Mouse (Mus musculus): ENCODE data around the gene Pard6a. TPM values are rescaled to one million over a fixed set of nuclear protein-coding genes. Genes with fewer than 3 reads are reported as not detected.

Pard6a gene
- 10 to 100 TPM; 41.2 to 46.6 TPM for total RNA-seq (2021)

DNA sequence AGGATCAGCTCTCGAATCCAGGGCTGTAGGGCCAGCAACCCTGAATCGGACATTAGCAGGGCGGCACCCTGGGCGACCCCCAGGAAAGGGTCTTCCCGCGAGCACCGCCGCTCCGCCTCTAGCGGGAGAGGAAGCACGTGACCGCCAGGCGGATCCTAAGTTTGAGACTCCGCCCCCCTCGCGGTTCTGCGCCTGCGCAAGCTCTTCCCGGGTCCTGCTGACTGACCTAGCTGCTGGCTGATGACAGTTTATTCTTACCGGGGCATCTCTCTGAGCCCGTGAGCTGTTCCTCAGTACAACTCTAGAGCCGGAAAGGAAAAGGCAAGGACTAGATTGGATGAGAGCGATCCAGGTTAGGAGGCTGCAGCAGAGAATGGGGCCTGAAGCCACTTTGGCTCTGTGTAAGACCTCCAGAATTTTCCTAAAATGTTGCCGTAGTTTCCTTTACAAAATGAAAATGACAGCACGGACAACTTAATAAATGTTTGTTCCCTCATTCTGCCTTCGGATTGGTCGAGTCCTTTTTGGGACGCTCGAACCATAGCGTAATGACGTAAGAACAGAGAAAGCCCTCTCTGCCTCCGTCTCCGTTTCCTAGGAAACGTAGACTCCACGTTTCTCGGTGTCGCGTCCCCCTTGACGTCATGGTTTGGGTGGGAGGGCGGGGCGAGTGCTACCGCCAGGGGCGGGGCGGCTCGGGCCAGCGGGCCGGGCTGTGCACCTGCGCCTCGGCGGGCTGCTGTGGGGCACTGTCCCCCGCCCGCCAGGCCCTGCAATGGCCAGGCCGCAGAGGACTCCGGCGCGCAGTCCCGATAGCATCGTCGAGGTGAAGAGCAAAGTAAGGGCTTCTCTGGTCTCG is at the start of gene Pard6a, which contains the start of gene Acd:
Gene Pard6a (plus strand): TSS at position 183 of the 859 bp plus-strand sequence.
Gene Acd (minus strand): TSS at position 137 of the 859 bp plus-strand sequence.
- intact Hi-C loops (cut with DNase I) = loop anchor here (5.0 kb wide), 1 partner anchor 64 kb away; the partner anchor contains the start of genes Agrp and Ctcf
- DNase-seq (ENCODE audit: low spot score in 2 of 2) = peak; percentile 95 to 96

DNA sequence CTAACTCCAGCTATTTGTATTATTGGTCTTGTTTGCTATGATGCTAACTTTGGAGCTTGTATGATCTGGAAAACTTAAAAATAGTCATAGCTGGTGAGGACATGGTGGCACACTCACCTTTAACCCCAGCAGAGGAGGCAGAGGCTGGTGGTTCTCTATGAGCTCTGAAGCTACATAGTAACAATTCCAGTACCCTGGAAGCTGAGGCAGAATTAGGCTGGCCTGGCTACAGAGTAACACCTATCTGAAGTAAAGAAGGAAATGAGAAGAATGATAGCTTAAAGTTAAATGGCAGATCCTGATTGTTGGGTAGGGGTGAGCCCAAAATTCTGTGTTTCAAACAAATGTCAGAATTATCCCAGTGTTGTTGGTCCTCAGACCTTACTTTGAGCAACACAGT is 43.3 kb upstream of the Pard6a start:
- intact Hi-C loops (cut with DNase I) = no loop called here
- no peak for DNase-seq (ENCODE audit: low spot score in 2 of 2)

DNA sequence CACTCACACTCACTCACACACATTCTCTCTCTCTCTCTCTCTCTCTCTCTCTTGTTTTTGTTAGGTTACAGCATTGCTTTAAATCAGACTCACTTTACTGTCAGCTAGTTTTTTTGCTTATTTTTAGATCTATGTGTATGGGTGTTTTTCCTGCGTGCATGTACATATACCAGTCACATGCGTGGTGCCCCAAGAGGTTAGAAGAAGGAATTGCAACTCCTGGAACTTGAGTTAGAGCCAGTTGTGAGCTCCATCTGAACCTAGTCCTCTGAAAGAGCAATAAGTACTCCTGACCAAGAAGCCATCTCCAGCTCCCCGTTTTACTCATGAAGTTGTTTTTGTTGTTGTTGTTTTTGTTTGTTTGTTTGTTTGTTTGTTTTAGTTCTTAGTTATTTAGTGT is 39.8 kb upstream of the Pard6a start:
- DNase-seq (ENCODE audit: low spot score in 2 of 2) = peak in 1 of 2 experiments; percentile 12
- intact Hi-C loops (cut with DNase I) = no loop called here

DNA sequence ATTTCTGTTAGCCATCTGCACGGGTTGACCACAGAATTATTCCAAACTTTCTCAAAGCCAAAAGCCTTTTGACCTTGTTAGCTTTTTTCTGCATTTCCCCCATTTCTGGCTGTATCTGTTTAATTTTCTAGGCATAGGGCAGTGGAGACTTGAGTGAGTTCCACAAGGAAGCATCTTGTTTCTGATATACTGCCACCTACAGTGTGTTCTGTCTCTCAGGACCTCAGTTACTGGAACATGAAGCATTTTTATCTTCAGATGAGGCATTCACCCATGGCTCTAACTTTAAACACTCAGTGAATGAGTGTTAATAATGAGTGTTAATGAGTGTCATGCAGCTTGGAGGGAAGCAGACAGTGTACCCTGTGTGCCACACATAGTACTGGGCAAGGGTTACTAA is 23.1 kb upstream of the Pard6a start:
- DNase-seq (ENCODE audit: low spot score in 2 of 2) = no peak
- intact Hi-C loops (cut with DNase I) = no loop called here

DNA sequence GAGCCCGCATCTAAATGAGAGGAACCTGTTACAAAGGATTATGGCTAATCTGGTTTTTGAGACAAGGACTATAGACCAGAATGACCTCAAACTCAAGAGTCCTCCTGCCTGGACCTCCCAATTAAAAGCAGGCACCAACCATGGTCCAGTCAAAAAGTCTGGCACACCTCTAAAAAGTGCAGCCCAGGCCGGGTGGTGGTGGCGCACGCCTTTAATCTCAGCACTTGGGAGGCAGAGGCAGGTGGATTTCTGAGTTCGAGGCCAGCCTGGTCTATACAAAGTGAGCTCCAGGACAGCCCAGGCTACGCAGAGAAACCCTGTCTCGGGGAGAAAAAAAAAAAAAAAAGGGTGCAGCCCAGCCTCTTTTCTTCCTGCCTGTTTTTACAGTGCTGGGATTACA is 15.6 kb upstream of the Pard6a start:
- DNase-seq (ENCODE audit: low spot score in 2 of 2) = no peak
- intact Hi-C loops (cut with DNase I) = no loop called here

DNA sequence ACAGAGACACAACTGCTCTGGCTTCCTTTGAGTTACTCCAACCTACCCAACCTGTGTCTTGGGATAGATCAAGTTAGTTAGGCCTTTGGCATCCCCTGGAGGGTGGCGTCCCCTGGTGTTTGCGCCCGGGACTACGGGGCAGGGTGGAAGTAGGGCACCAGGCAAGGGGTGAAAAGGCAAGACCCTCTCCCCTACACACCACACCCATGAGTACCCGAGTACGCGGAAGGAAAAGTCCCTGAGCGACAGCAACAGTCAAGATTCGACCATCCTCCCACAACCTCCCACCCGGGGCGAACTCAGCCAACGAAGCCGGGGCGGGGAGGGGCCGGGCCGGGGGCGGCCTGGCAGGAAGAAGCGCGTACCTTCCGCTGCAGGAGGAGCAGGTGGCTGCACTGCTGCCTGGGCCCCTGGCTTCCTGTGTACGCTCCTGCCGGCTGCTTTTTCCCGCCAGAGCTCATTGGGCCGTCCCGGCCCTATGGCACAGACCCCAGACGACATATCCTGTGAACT is 15.1 kb upstream of the Pard6a start, which contains the start of gene Carmil2:
Gene Carmil2 (plus strand): TSS at position 479 of the 513 bp plus-strand sequence.
- intact Hi-C loops (cut with DNase I) = no loop called here
- DNase-seq (ENCODE audit: low spot score in 2 of 2) = no peak

DNA sequence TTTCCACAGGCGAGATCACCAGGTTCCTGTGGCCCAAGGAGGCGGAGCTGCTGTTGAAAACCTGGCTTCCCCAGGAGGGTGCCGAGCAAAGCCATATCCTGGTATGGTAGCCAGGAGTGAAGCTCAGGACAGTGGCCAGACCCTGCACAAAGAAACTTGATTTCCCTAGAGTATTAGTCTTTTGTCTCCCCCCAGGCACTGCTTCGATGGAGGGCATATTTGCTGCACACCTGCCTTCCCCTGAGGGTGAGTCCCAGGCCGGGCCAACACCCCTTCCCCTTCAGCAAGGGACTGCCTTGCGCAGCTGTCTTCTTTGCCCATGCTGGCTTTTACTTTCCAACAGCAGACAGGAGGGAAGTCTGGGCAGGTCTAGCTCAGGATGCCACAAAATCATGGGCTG is 14.4 kb upstream of the Pard6a start:
- intact Hi-C loops (cut with DNase I) = no loop called here
- no peak for DNase-seq (ENCODE audit: low spot score in 2 of 2)

DNA sequence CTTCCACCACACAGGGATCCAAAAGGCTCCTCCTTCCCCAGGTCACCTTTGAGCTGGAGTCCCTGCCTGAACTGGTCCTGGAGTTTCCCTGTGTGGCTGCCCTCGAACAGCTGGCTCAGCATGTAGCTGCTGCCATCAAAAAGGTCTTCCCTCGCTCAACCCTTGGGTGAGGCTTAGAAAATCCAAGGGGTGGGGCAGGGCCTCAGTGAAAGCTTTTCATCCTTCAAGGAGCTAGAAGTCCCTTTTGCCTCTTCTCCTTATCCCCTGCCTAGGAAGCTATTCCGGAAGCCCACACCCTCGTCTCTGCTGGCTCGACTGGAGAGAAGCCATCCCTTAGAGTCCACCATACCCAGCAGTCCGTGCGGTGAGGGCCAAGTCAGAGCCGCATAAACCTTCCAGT is 13.4 kb upstream of the Pard6a start:
- intact Hi-C loops (cut with DNase I) = no loop called here

DNA sequence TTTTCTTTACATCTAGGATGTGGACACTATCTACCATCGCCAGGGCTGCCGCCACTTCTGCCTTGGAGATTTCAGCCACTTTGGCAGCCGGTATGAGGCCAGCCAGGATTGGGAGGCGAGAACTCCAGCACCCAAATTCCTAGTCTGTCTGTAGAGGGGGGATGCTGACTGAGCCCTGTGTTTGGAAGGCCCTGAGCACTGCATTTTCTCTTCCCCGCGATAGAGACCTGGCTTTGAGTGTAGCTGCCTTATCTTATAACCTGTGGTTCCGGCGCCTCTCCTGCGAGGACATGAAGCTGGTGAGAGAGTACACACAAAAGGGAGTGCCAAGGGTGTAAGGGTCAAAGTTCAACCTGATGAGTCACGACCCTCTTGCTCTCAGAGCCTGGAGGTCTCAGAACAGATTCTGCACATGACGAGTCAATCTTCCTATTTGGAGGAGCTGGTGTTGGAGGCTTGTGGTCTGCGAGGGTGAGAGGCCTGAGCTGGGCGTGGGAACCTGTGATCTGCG is 12.7 kb upstream of the Pard6a start:
- no peak for DNase-seq (ENCODE audit: low spot score in 2 of 2)
- intact Hi-C loops (cut with DNase I) = no loop called here

More for the DNA sequence above, 13.4 kb upstream of the Pard6a start:
- no peak for DNase-seq (ENCODE audit: low spot score in 2 of 2)

DNA sequence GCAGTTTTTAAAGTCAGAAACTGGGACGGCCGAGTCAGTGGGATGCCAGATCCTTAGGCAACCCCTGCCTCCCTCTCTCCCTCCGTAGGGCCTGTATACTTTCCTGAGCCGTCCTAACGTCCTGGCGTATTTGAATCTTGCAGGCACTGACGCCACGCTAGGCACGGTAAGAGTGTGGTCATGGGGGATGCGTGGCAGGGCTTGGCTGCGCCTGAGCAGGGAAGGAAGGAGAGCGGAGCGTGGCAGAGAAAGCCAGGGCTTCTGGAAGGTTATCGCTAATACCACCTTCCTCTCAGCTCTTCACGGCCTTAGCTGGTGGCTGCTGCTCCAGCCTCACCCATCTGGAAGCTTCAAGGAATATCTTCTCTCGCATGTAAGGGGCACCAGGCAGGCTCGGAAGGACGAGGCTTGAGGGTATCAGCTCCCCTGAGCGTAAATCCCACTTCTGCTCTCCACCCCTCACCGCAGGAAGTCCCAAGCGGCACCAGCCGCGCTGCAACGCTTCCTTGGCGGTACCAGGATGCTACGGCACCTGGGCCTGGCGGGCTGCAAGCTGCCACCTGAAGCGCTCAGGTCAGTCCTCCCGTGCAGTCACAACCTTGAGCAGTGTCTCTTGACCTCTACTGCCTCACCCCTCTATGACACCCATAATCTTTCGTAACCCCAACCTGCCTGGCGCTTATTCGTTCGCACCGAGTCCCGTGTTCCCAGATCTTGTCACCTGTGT is 11.5 kb upstream of the Pard6a start:
- intact Hi-C loops (cut with DNase I) = no loop called here
- no peak for DNase-seq (ENCODE audit: low spot score in 2 of 2)

DNA sequence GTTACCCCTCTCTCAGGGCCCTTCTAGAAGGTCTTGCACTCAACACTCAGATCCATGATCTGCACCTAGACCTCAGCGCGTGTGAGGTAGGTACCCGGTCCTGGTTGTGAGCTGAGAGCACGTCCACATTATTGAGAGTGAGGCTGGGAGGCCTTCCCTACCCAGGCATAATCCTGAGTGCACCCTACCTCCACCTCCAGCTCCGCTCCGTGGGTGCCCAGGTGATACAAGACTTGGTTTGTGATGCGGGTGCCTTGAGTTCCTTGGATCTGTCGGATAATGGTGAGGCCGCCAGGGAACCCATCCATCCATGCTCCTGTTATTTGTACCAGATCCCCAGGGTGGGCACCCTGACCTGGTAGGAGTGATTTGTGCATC is 11.0 kb upstream of the Pard6a start:
- DNase-seq (ENCODE audit: low spot score in 2 of 2) = no peak
- intact Hi-C loops (cut with DNase I) = no loop called here

DNA sequence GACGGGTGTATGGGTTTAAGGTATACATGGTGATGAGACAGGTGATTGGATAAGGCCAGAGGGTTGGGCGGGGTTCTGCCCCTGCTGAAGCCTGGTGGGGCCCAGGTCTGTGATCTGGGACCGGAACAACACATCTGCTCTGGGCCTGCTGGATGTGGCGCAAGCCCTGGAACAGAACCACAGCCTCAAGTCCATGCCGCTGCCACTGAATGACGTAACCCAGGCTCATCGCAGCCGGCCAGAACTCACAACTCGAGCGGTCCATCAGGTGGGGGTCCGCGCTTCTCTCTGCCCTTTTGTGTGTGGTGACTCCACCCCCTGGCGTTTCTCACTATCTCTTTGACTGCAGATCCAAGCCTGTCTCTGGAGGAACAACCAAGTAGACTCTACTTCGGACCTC is 10.0 kb upstream of the Pard6a start:
- intact Hi-C loops (cut with DNase I) = no loop called here
- no peak for DNase-seq (ENCODE audit: low spot score in 2 of 2)

DNA sequence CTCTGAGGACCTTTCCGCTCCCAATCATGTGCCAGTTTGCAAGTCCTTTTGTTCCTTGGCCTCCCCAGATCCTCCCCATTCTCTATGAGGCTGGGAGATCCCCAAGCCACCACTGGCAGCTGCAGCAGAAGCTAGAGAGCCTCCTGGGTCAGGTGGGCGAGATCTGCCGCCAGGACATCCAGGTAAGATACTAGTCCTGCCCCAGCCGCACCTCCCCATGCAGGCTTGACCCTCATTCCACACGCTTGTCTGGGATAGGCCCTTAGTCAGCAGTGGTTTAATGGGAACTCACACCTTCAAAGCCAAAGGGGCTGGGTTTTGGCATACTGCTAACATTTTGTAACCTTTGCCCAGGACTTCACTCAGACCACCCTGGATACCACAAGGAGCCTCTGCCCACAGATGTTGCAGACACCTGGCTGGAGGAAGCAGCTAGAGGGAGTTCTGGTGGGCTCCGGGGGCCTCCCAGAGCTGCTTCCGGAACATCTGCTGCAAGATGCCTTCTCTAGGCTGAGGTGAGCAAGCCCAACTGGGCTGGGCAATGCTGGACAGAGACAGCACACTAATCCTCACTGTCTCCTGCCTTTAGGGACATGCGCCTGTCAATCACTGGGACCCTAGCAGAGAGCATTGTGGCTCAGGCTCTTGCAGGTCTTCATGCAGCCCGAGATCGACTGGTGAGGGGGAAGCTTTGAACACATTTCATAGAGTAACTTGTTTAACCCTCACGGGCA is 8.3 kb upstream of the Pard6a start:
- DNase-seq (ENCODE audit: low spot score in 2 of 2) = no peak

DNA sequence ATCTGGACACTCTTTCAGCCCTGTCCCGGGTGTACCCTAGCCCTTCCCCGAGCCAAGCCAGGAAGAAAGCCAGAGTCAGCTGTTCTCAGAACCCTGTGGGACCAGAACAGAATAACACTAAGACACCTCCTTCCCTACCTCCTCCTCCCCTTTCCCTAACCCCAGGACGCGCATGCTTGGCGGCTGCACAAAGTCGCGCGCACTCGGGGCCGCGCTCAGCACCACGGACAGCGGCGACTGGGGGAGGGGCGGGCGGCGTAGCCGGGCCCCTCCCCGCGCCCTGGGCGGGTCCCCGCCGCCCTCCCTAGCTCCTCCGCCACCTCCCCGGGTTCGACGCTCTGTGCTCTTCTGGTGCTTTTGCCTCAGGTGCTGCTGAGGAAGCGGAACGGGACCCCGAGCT is 7.3 kb upstream of the Pard6a start:
- DNase-seq (ENCODE audit: low spot score in 2 of 2) = peak; percentile 80 to 83

More for the DNA sequence above, 8.3 kb upstream of the Pard6a start:
- intact Hi-C loops (cut with DNase I) = no loop called here

DNA sequence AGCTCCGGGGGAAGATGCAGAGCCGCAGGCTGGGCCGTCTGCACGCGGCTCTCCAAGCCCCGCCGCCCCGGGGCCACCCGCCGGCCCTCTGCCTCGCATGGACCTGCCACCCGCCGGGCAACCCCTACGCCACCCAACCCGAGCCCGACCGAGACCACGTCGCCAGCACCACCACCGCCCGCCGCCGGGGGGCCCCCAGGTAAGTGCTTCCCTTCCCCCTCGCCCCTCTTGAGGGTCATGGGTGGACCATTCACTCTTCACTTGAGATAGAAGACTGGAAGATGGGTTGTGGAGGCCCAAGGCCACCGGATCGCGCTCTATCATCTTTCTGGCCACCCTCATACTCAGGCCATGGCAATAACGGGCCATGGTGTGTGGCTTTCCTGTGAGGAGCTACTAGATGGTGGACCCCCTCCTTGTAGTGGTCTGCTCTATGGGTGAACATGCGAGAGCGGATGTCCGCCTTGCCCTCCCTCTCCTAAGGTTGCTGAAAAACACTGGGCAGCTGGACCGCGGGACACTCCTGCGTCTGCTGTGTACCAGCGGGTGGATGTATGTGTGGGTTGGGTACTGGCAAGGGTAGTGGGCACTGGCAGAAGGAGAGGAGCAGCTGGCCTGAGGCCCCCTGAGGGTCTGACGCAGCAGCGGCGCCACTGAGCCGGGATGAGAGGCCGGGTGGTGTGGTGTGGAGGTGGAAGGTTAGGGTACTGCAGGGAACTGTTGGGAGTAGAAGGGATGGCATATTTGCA is 6.7 kb upstream of the Pard6a start:
- peak; percentile 54 to 59 for DNase-seq (ENCODE audit: low spot score in 2 of 2)
- intact Hi-C loops (cut with DNase I) = loop anchor here (2.0 kb wide), 1 partner anchor 71 kb away; no protein-coding TSS in a partner anchor

More for the DNA sequence above, 7.3 kb upstream of the Pard6a start:
- intact Hi-C loops (cut with DNase I) = loop anchor here (2.0 kb wide), 1 partner anchor 71 kb away; no protein-coding TSS in a partner anchor

DNA sequence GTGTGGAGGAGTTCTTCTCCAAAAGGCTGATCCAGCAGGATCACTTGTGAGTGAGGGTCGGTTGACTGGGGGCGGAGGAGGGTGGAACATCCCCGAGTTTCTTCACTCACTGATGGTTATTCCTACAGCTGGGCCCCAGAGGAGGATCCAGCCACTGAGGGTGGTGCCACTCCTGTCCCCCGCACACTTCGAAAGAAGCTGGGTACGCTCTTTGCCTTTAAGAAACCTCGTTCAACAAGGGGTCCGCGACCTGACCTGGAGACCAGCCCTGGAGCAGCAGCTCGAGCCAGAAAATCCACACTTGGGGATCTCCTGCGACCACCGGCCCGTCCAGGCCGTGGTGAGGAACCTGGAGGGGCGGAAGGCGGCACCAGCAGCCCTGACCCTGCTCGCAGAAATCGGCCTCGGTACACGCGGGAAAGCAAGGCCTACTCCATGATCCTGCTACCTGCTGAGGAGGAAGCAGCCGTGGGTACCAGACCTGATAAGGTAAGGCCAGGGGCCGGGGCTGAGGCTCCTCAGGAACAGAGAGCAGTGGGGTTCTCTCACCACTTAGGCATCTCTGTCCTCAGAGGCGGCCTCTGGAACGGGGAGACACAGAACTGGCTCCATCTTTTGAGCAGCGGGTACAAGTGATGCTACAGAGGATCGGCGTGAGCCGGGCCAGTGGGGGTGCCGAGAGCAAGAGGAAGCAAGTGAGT is 5.7 kb upstream of the Pard6a start:
- intact Hi-C loops (cut with DNase I) = loop anchor here (2.0 kb wide), 1 partner anchor 72 kb away; no protein-coding TSS in a partner anchor
- no peak for DNase-seq (ENCODE audit: low spot score in 2 of 2)

DNA sequence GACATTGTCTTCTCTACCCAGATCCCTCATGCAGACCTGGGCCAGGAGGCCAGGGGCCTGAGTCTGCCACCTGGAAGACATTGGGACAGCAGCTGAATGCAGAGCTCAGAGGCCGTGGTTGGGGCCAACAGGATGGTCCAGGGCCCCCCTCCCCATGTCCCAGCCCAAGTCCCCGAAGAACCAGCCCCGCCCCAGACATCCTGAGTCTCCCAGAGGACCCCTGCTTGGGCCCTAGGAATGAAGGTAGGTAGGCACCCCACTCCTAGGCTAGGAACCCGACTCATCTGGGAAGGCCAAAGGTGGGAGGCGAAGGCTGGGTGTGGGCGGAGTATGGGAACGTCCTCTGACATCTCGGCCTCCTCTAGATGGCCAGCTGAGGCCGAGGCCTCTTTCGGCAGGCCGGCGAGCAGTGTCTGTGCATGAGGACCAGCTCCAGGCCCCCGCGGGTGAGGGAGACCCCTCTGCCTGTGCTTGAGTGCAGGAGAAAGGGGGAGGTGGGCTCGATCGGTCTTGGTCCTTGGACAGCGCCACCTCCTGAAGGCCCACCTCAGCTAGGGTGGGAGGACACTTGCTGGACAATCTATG is 3.7 kb upstream of the Pard6a start:
- DNase-seq (ENCODE audit: low spot score in 2 of 2) = no peak
- intact Hi-C loops (cut with DNase I) = no loop called here

DNA sequence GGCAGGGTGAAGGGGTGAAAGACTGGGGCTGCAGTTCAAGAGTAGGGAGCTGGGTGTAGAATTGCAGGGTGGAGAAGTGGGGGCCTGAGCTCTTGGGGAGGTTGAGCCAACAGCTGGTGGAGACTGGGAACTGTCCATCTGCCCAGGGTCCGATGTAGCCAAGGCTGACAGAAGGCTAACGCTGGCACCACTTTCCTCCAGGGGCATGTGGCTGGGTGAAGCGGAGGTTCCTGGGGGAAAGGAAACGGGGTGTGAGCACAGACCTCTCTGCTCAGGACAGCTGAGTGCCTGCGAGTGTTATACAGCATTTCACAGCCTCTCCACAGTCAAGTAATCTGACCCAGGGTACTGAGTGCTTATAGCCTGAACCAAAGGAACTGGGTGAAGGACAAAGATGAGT is 2.2 kb upstream of the Pard6a start:
- intact Hi-C loops (cut with DNase I) = no loop called here
- DNase-seq (ENCODE audit: low spot score in 2 of 2) = no peak

Measured in left cerebral cortex, postnatal 25 days (tissue).